Mouse (Mus musculus): Measurements from ENCODE around the gene Gm19426. TPM values are rescaled to one million over a fixed set of nuclear protein-coding genes. Genes with fewer than 3 reads are reported as not detected.

Gene Gm19426
- polyA plus RNA-seq, 1 experiment = not detected

GRCm38 (mm10) chr2:84740608-84741333, 2.7 kb downstream of the Gm19426 start:
- Histone ChIP-seq H3K4me3 (ENCODE audit: insufficient read depth, low read depth, low read length) (no peak overlapping the region), H3K27ac (ENCODE audit: insufficient read depth, low read depth, low read length) (no peak overlapping the region), H3K4me1 (ENCODE audit: control insufficient read depth, insufficient read depth, low read length) (peaks cover 48% of the 10 kb centered on the region)
- 50% methylated on average over 15 of the region's 15 CpGs for whole genome bisulfite sequencing
- TF ChIP-seq POLR2A (IDR thresholded peaks at IDR 0.05; ENCODE audit: insufficient read depth, low read depth, low read length) (0 out of 2 replicates have a peak, but pooled peaks have one; percentile 18), CTCF (IDR thresholded peaks at IDR 0.05; ENCODE audit: insufficient read depth, low read depth, low read length) (no peak)

- peaks cover 48% of the 10 kb centered on the region for H3K4me1 ChIP-seq (ENCODE audit: control insufficient read depth, insufficient read depth, low read length)
- TF ChIP-seq POLR2A (IDR thresholded peaks at IDR 0.05; ENCODE audit: insufficient read depth, low read depth, low read length) (no peak), CTCF (IDR thresholded peaks at IDR 0.05; ENCODE audit: insufficient read depth, low read depth, low read length) (no peak)
- H3K4me3 ChIP-seq (ENCODE audit: insufficient read depth, low read depth, low read length) = no peak overlapping the region
- WGBS = 19% methylated on average over 12 of the region's 12 CpGs
- no peak overlapping the region for H3K27ac ChIP-seq (ENCODE audit: insufficient read depth, low read depth, low read length)
Observed at GRCm38 (mm10) chr2:84738271-84738911, 5.1 kb downstream of the Gm19426 start.

GRCm38 (mm10) chr2:84737451-84737925, 6.0 kb downstream of the Gm19426 start:
- TF ChIP-seq POLR2A (IDR thresholded peaks at IDR 0.05; ENCODE audit: insufficient read depth, low read depth, low read length) = no peak
- no peak for TF ChIP-seq CTCF (IDR thresholded peaks at IDR 0.05; ENCODE audit: insufficient read depth, low read depth, low read length)
- H3K4me1 ChIP-seq (ENCODE audit: control insufficient read depth, insufficient read depth, low read length) = peaks cover 39% of the 10 kb centered on the region
- WGBS = 28% methylated on average over 8 of the region's 8 CpGs
- H3K4me3 ChIP-seq (ENCODE audit: insufficient read depth, low read depth, low read length) = peak overlapping the region; percentile 8
- H3K27ac ChIP-seq (ENCODE audit: insufficient read depth, low read depth, low read length) = no peak overlapping the region

GRCm38 (mm10) chr2:84736312-84737161, 6.9 kb downstream of the Gm19426 start:
- Histone ChIP-seq H3K27ac (ENCODE audit: insufficient read depth, low read depth, low read length) (no peak overlapping the region), H3K4me1 (ENCODE audit: control insufficient read depth, insufficient read depth, low read length) (peaks cover 32% of the 10 kb centered on the region), H3K4me3 (ENCODE audit: insufficient read depth, low read depth, low read length) (peak overlapping the region; percentile 58)
- 17% methylated on average over 27 of the region's 27 CpGs for WGBS
- no peak for TF ChIP-seq CTCF (IDR thresholded peaks at IDR 0.05; ENCODE audit: insufficient read depth, low read depth, low read length)
- no peak for TF ChIP-seq POLR2A (IDR thresholded peaks at IDR 0.05; ENCODE audit: insufficient read depth, low read depth, low read length)

- peaks cover 28% of the 10 kb centered on the region for H3K4me1 ChIP-seq (ENCODE audit: control insufficient read depth, insufficient read depth, low read length)
- peak overlapping the region; percentile 58 for H3K4me3 ChIP-seq (ENCODE audit: insufficient read depth, low read depth, low read length)
- peak overlapping the region; percentile 39; the same call in 1 of the 2 replicates for H3K27ac ChIP-seq (ENCODE audit: insufficient read depth, low read depth, low read length)
- no peak for TF ChIP-seq POLR2A (IDR thresholded peaks at IDR 0.05; ENCODE audit: insufficient read depth, low read depth, low read length)
- no peak for TF ChIP-seq CTCF (IDR thresholded peaks at IDR 0.05; ENCODE audit: insufficient read depth, low read depth, low read length)
- 8% methylated on average over 7 of the region's 7 CpGs for WGBS
Observed at GRCm38 (mm10) chr2:84735346-84735920, 8.0 kb downstream of the Gm19426 start.

- H3K4me1 ChIP-seq (ENCODE audit: control insufficient read depth, insufficient read depth, low read length) = peaks cover 28% of the 10 kb centered on the region
- TF ChIP-seq CTCF (IDR thresholded peaks at IDR 0.05; ENCODE audit: insufficient read depth, low read depth, low read length) (no peak), POLR2A (IDR thresholded peaks at IDR 0.05; ENCODE audit: insufficient read depth, low read depth, low read length) (no peak)
- H3K27ac ChIP-seq (ENCODE audit: insufficient read depth, low read depth, low read length) = peak overlapping the region; percentile 39; the same call in 1 of the 2 replicates
- WGBS = 4% methylated on average over 2 of the region's 2 CpGs
- peak overlapping the region; percentile 58 for H3K4me3 ChIP-seq (ENCODE audit: insufficient read depth, low read depth, low read length)
Observed at GRCm38 (mm10) chr2:84734919-84735318, 8.5 kb downstream of the Gm19426 start.

- TF ChIP-seq CTCF (IDR thresholded peaks at IDR 0.05; ENCODE audit: insufficient read depth, low read depth, low read length) (peak; percentile 15; the same call in 1 of the 2 replicates), POLR2A (IDR thresholded peaks at IDR 0.05; ENCODE audit: insufficient read depth, low read depth, low read length) (no peak)
- peak overlapping the region; percentile 88 for H3K27ac ChIP-seq (ENCODE audit: insufficient read depth, low read depth, low read length)
- WGBS = 3% methylated on average over 11 of the region's 11 CpGs
- peaks cover 28% of the 10 kb centered on the region for H3K4me1 ChIP-seq (ENCODE audit: control insufficient read depth, insufficient read depth, low read length)
- H3K4me3 ChIP-seq (ENCODE audit: insufficient read depth, low read depth, low read length) = peak overlapping the region; percentile 58
Observed at GRCm38 (mm10) chr2:84734351-84734864, 9.0 kb downstream of the Gm19426 start.
